Mouse (Mus musculus) limb, embryonic 13.5 days (tissue): Measurements from ENCODE around the gene Olfr611. TPM values are rescaled to one million over a fixed set of nuclear protein-coding genes. Genes with fewer than 3 reads are reported as not detected.
"Not testable (repeated sequence)": the region's sequence is repeated elsewhere in the genome, so short reads cannot be mapped to it uniquely, and the experiment has no call there.

Experiments
- ATAC-seq: fragments of 200-750 bp; cut with Nextera tagmentation; 2 replicates; pipeline ENCODE4 v1.8.0; 2017; ENCODE audit warnings: low read depth, moderate number of reproducible peaks, moderate TSS enrichment; ENCODE audit not compliant: low FRiP score
- H3K27ac ChIP-seq: fragments of 300-500 bp; sonication (generic); 2 replicates; pipeline ENCODE4 v1.5.1; 2015; ENCODE audit warnings: inconsistent platforms, mild to moderate bottlenecking, moderate library complexity
- H3K27me3 ChIP-seq: fragments of 300-500 bp; sonication (generic); 2 replicates; pipeline ENCODE4 v1.6.1; 2015; ENCODE audit warnings: mild to moderate bottlenecking, inconsistent platforms
- H3K36me3 ChIP-seq: fragments of 300-500 bp; sonication (generic); 2 replicates; pipeline ENCODE4 v1.6.1; 2015; ENCODE audit warnings: inconsistent platforms, mild to moderate bottlenecking, moderate library complexity
- H3K4me1 ChIP-seq: fragments of 300-500 bp; sonication (generic); 2 replicates; pipeline ENCODE4 v1.6.1; 2015; ENCODE audit warnings: inconsistent platforms
- H3K4me2 ChIP-seq: fragments of 300-500 bp; sonication (generic); replicated peaks from 2 replicates; pipeline ENCODE4 v1.6.1; 2015; ENCODE audit warnings: inconsistent platforms, mild to moderate bottlenecking, moderate library complexity
- H3K4me3 ChIP-seq: fragments of 300-500 bp; sonication (generic); 2 replicates; pipeline ENCODE4 v1.5.1; 2015; ENCODE audit warnings: moderate library complexity, mild to moderate bottlenecking, inconsistent platforms
- H3K9ac ChIP-seq: fragments of 300-500 bp; sonication (generic); 2 replicates; pipeline ENCODE4 v1.6.1; 2015; ENCODE audit warnings: mild to moderate bottlenecking, inconsistent platforms
- H3K9me3 ChIP-seq: fragments of 300-500 bp; sonication (generic); 2 replicates; pipeline ENCODE4 v1.6.1; 2016; ENCODE audit warnings: inconsistent platforms
- WGBS: fragments of 180-500 bp; shearing (Covaris S2); methylation state at CpG from one replicate; pipeline ENCODE4 v1.1.7; 2015; 5-methylcytosine and 5-hydroxymethylcytosine counted together
- polyA plus RNA-seq: library from polyadenylated mRNA; unstranded; fragments of >200 nt; fragmentation: Nextera tagmentation; extraction: Ambion mirVana; gene quantifications from 2 replicates; pipeline ENCODE4 v1.2.1, GENCODE M21; 2015

The Olfr611 gene
- not detected in 2 replicates for polyA plus RNA-seq

- H3K27ac ChIP-seq, ATAC-seq, H3K36me3 ChIP-seq, H3K4me3 ChIP-seq, H3K9me3 ChIP-seq, H3K27me3 ChIP-seq, H3K4me1 ChIP-seq, H3K9ac ChIP-seq, H3K4me2 ChIP-seq: not testable (repeated sequence)
- WGBS, result 64% methylated on average over 1 of the region's 1 CpGs
Observed at GRCm38 (mm10) chr7:103520746-103521145, at the start of gene Olfr611. TSS of gene Olfr611 (minus strand) at chr7:103520846.

- no peaks in the 10 kb centered on the region for H3K36me3 ChIP-seq
- no peaks in the 10 kb centered on the region for H3K4me1 ChIP-seq
- no peaks in the 10 kb centered on the region for H3K27me3 ChIP-seq
- no peak within 1 kb of the TSS for H3K9ac ChIP-seq
- H3K9me3 ChIP-seq, result no peaks in the 10 kb centered on the region
- WGBS, result 73% methylated on average over 3 of the region's 3 CpGs
- no peak within 1 kb of the TSS for H3K4me2 ChIP-seq
- no peak for ATAC-seq
- H3K4me3 ChIP-seq, result no peak within 1 kb of the TSS
- H3K27ac ChIP-seq, result no peak within 1 kb of the TSS
Observed at GRCm38 (mm10) chr7:103569043-103569442, 48.4 kb upstream of the Olfr611 start, which contains the start of gene Olfr616. TSS of gene Olfr616 (minus strand) at chr7:103569143.

DNA sequence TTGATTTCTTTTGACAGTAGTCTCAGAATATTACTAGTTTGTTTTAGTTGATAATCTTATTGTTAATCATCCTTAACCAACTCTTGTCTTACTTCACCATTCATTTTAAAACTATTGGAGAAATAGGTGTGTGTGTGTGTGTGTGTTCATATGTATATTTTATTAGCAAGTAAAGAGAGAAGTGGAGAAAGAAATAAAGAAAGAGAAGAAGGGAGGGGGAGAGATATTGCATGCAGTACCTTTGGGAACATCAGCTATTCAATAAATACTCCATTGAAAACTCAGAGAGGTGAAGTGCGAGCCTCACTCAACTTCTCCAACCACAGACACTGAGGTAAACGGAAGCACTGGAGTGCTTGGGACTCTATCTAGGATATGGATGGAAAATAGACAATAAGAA, 35.1 kb upstream of the Olfr611 start, which contains the start of gene Olfr615:
Gene Olfr615, plus strand, starts transcription at position 301 of the 400 bp plus-strand sequence.
- no peak for ATAC-seq
- 90% methylated on average over 2 of the region's 2 CpGs for WGBS
- Histone ChIP-seq H3K36me3 (no peaks in the 10 kb centered on the region), H3K27ac (no peak within 1 kb of the TSS), H3K4me1 (no peaks in the 10 kb centered on the region), H3K4me3 (no peak within 1 kb of the TSS), H3K27me3 (no peaks in the 10 kb centered on the region), H3K9me3 (no peaks in the 10 kb centered on the region), H3K4me2 (no peak within 1 kb of the TSS), H3K9ac (no peak within 1 kb of the TSS)

DNA sequence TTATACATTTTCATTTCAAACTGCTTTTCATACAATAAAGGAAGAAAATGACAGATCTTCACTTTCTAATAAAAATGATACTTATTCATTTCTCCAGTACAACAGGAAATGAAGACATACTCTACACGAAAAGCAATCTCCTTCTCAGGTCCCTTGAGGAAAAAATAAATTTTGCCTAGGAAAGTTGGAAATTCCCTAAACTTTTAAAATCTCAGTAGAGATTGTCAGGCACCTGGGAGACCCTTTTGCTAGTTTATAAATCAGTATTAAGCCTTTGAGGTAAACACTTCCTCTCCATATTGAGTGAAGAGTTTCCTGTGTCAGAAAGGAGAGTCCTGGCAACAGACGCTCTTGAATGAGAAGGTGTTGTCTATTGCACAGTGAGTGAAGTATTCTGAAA, 27.1 kb upstream of the Olfr611 start, which contains the start of gene Olfr613:
Gene Olfr613, plus strand, starts transcription at position 301 of the 400 bp plus-strand sequence.
- no peak for ATAC-seq
- no peak within 1 kb of the TSS for H3K9ac ChIP-seq
- H3K27me3 ChIP-seq, result no peaks in the 10 kb centered on the region
- no peak within 1 kb of the TSS for H3K4me3 ChIP-seq
- 71% methylated on average over 2 of the region's 2 CpGs for WGBS
- no peak within 1 kb of the TSS for H3K27ac ChIP-seq
- no peak within 1 kb of the TSS for H3K4me2 ChIP-seq
- no peaks in the 10 kb centered on the region for H3K36me3 ChIP-seq
- H3K4me1 ChIP-seq, result no peaks in the 10 kb centered on the region
- 0 out of 2 replicates have a peak, but pooled peaks cover 4% of the 10 kb centered on the region for H3K9me3 ChIP-seq

GRCm38 (mm10) chr7:103542617-103543016, 22.0 kb upstream of the Olfr611 start, which contains the start of gene Olfr612:
TSS of gene Olfr612 (minus strand) at chr7:103542717.
- H3K27me3 ChIP-seq, H3K4me1 ChIP-seq, H3K4me2 ChIP-seq, H3K36me3 ChIP-seq, H3K9ac ChIP-seq, H3K4me3 ChIP-seq, H3K27ac ChIP-seq, ATAC-seq, H3K9me3 ChIP-seq: not testable (repeated sequence)
- 89% methylated on average over 2 of the region's 2 CpGs for WGBS

DNA sequence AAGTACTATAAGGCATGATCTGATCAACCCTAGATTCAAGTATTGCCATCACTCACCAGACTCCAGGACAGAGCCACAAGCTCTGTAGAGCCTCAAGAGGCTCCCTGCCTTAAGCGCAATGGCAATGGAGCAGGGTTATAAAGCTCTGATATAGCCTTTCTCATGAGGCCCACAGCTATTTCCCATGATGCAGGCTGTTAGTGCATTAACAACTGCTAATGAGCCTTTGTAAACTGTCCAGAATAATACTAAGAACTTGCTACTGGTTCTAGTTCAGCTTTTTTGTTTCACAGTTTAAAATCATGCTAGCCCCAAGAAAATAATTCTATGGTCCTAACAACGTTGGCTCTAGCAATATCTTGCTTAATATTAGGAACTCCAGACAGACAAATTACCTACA, 8.6 kb downstream of the Olfr611 start, which contains the start of gene Olfr610:
Gene Olfr610, minus strand, starts transcription at position 101 of the 400 bp plus-strand sequence.
- WGBS, result 84% methylated on average over 2 of the region's 2 CpGs
- no peak within 1 kb of the TSS for H3K9ac ChIP-seq
- no peaks in the 10 kb centered on the region for H3K9me3 ChIP-seq
- no peaks in the 10 kb centered on the region for H3K4me1 ChIP-seq
- ATAC-seq, result no peak
- H3K27ac ChIP-seq, result no peak within 1 kb of the TSS
- no peak within 1 kb of the TSS for H3K4me2 ChIP-seq
- H3K4me3 ChIP-seq, result no peak within 1 kb of the TSS
- no peaks in the 10 kb centered on the region for H3K36me3 ChIP-seq
- no peaks in the 10 kb centered on the region for H3K27me3 ChIP-seq

DNA sequence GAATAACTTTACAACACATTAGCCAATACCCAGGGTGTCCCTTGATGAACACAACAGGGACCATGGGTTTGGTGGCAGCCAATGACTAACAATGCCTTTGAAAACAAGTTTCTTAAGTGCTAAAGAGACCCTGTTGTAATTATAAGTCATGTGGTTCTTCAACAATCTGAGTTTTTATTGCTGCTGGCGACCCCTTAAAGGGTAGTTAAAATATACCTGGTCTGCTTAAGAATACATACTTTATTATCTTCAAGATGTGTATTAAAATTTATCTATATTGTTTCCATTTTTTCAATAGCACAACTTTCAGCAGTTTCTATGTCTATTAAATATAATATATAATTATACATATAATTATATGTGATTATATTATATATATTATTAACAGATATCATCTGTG, 22.7 kb downstream of the Olfr611 start, which contains the start of gene Olfr609:
Gene Olfr609, minus strand, starts transcription at position 101 of the 400 bp plus-strand sequence.
- H3K27me3 ChIP-seq, result no peaks in the 10 kb centered on the region
- H3K9me3 ChIP-seq, result no peaks in the 10 kb centered on the region
- ATAC-seq, result no peak
- H3K9ac ChIP-seq, result no peak within 1 kb of the TSS
- no peak within 1 kb of the TSS for H3K4me2 ChIP-seq
- WGBS, result 67% methylated on average over 1 of the region's 1 CpGs
- H3K36me3 ChIP-seq, result no peaks in the 10 kb centered on the region
- no peak within 1 kb of the TSS for H3K27ac ChIP-seq
- no peaks in the 10 kb centered on the region for H3K4me1 ChIP-seq
- H3K4me3 ChIP-seq, result no peak within 1 kb of the TSS

- H3K4me1 ChIP-seq, H3K27me3 ChIP-seq, H3K9me3 ChIP-seq, H3K9ac ChIP-seq, H3K36me3 ChIP-seq, ATAC-seq, H3K4me3 ChIP-seq, H3K4me2 ChIP-seq, H3K27ac ChIP-seq: not testable (repeated sequence)
- 87% methylated on average over 9 of the region's 9 CpGs for WGBS
Observed at GRCm38 (mm10) chr7:103477106-103477505, 43.5 kb downstream of the Olfr611 start.

DNA sequence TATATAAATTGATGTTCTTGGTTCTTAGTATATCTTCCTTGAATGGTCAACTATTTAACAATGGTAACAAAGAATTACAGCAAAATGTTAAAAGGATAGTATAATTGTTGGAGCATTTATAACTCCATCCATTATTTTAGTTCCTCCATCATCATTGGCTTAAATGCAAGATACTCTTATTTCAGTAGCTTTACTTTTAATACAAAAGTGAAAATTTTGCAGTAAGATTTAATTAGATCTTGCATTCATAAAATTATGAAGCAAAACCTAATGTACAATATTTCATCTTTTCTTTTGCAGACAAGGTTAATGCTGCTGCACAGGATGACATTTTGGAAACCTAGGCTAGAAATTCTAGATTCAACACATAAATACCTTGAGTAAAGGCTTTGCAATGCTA, 51.1 kb downstream of the Olfr611 start, which contains the start of gene Olfr608:
Gene Olfr608, plus strand, starts transcription at position 301 of the 400 bp plus-strand sequence.
- no peak within 1 kb of the TSS for H3K4me2 ChIP-seq
- H3K4me1 ChIP-seq, result no peaks in the 10 kb centered on the region
- H3K27me3 ChIP-seq, result no peaks in the 10 kb centered on the region
- H3K27ac ChIP-seq, result no peak within 1 kb of the TSS
- no peak within 1 kb of the TSS for H3K4me3 ChIP-seq
- H3K9me3 ChIP-seq, result no peaks in the 10 kb centered on the region
- no peak for ATAC-seq
- H3K9ac ChIP-seq, result no peak within 1 kb of the TSS
- H3K36me3 ChIP-seq, result no peaks in the 10 kb centered on the region

Other genes with a start within 250 kb of the Olfr611 start
- gene Olfr596, start 215.2 kb downstream of the Olfr611 start, polyA plus RNA-seq, result not detected in 2 replicates
- gene Olfr597, start 204.5 kb downstream of the Olfr611 start, polyA plus RNA-seq, result not detected in 2 replicates
- not detected in 2 replicates for gene Olfr598, start 197.3 kb downstream of the Olfr611 start, polyA plus RNA-seq
- gene Olfr599, start 184.9 kb downstream of the Olfr611 start, polyA plus RNA-seq, result not detected in 2 replicates
- not detected in 2 replicates for gene Olfr600, start 171.2 kb downstream of the Olfr611 start, polyA plus RNA-seq
- gene Olfr601, start 158.2 kb downstream of the Olfr611 start, polyA plus RNA-seq, result not detected in 2 replicates
- gene Olfr603, start 134.7 kb downstream of the Olfr611 start, polyA plus RNA-seq, result not detected in 2 replicates
- not detected in 2 replicates for gene Usp17lc, start 105.8 kb downstream of the Olfr611 start, polyA plus RNA-seq
- gene Olfr605, start 75.4 kb downstream of the Olfr611 start, polyA plus RNA-seq, result not detected in 2 replicates
- not detected in 2 replicates for gene Olfr606, start 71.8 kb downstream of the Olfr611 start, polyA plus RNA-seq
- not detected in 2 replicates for gene Olfr607, start 56.7 kb downstream of the Olfr611 start, polyA plus RNA-seq
- not detected in 2 replicates for gene Olfr608, start 51.0 kb downstream of the Olfr611 start, polyA plus RNA-seq
- not detected in 2 replicates for gene Olfr609, start 22.8 kb downstream of the Olfr611 start, polyA plus RNA-seq
- gene Olfr610, start 8.7 kb downstream of the Olfr611 start, polyA plus RNA-seq, result not detected in 2 replicates
- gene Olfr612, start 21.9 kb upstream of the Olfr611 start, polyA plus RNA-seq, result not detected in 2 replicates
- gene Olfr613, start 27.2 kb upstream of the Olfr611 start, polyA plus RNA-seq, result not detected in 2 replicates
- gene Olfr615, start 35.2 kb upstream of the Olfr611 start, polyA plus RNA-seq, result not detected in 2 replicates
- gene Olfr616, start 48.3 kb upstream of the Olfr611 start, polyA plus RNA-seq, result not detected in 2 replicates
- gene Olfr617, start 52.2 kb upstream of the Olfr611 start, polyA plus RNA-seq, result not detected in 2 replicates
- not detected in 2 replicates for gene Olfr618, start 69.3 kb upstream of the Olfr611 start, polyA plus RNA-seq
- gene Olfr619, start 79.7 kb upstream of the Olfr611 start, polyA plus RNA-seq, result not detected in 2 replicates
- gene Olfr620, start 91.7 kb upstream of the Olfr611 start, polyA plus RNA-seq, result not detected in 2 replicates
- gene Olfr622, start 121.9 kb upstream of the Olfr611 start, polyA plus RNA-seq, result not detected in 2 replicates
- not detected in 2 replicates for gene Olfr623, start 142.9 kb upstream of the Olfr611 start, polyA plus RNA-seq
- 0.08 TPM in 1 of 2 replicates, not detected in the other for gene Olfr624, start 150.3 kb upstream of the Olfr611 start, polyA plus RNA-seq
- gene Olfr625-ps1, start 161.9 kb upstream of the Olfr611 start, polyA plus RNA-seq, result not detected in 2 replicates
- gene Olfr243, start 193.8 kb upstream of the Olfr611 start, polyA plus RNA-seq, result not detected in 2 replicates
- gene Olfr628, start 209.5 kb upstream of the Olfr611 start, polyA plus RNA-seq, result not detected in 2 replicates
- not detected in 2 replicates for gene Olfr629, start 224.1 kb upstream of the Olfr611 start, polyA plus RNA-seq
- not detected in 2 replicates for gene Olfr630, start 236.5 kb upstream of the Olfr611 start, polyA plus RNA-seq